Mouse (Mus musculus) spleen, adult 2 months (tissue): Measurements from ENCODE around the gene Slc19a3.

Experiments used
- CTCF ChIP-seq: fragments of 200-500 bp; IDR thresholded peaks from 2 replicates; pipeline ENCODE4 v1.5.1; 2011; ENCODE audit warnings: mild to moderate bottlenecking, inconsistent platforms; ENCODE audit not compliant: insufficient read depth, insufficient read length, insufficient replicate concordance; ENCODE audit errors: extremely low read depth
- POLR2A ChIP-seq: fragments of 200-500 bp; IDR thresholded peaks from 2 replicates; pipeline ENCODE4 v1.6.1; 2011; ENCODE audit warnings: low read depth, low read length, inconsistent platforms

DNA sequence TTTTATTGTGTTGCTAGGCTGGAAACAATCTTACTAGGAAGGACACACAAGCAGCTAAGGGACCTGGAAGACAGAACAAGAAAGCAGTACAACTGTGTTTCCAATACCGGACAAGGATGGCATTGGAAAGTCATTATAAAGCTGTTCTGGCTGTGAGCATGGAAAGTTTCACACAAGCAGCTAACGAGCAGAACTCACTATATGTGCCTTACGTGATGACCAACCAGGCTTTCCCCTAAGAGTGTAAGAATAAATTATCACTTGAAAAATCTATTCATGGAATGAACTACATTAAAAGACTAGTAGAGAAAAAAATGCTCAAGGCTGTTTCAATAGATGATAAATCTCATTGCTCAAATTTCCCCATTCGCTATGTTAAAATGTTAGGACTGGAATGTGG is 28.3 kb upstream of the Slc19a3 start:
- TF ChIP-seq CTCF (no peak), POLR2A (no peak)
